Mouse (Mus musculus): ENCODE results near the gene Lrig1.
A peak's percentile ranks its signal among the peaks of the same experiment; 100 is the strongest.

Gene Lrig1

GRCm38 (mm10) chr6:94613235-94613895 is 86.6 kb downstream of the Lrig1 start:
- DNase-seq, result no peak

DNA sequence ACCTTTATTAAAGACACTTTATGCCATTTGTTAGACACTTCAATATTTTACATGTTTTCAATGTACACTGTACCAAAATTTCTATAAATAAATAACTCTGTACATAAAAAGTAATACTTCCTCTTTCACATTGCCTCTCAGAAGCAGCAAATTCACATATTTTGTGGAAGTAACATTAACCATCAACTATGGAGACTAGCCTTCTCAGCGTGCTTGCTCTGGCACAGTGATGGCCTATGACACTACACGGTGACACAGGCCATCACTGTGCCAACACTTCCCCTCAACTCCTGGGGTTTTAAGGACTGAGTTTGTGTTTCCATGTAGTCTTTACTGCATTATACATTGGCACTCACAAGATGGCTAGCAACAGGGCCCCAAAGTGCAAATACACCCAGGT is 95.4 kb downstream of the Lrig1 start:
- DNase-seq, result no peak

GRCm38 (mm10) chr6:94604072-94604471 is 95.9 kb downstream of the Lrig1 start:
- DNase-seq, result no peak

DNA sequence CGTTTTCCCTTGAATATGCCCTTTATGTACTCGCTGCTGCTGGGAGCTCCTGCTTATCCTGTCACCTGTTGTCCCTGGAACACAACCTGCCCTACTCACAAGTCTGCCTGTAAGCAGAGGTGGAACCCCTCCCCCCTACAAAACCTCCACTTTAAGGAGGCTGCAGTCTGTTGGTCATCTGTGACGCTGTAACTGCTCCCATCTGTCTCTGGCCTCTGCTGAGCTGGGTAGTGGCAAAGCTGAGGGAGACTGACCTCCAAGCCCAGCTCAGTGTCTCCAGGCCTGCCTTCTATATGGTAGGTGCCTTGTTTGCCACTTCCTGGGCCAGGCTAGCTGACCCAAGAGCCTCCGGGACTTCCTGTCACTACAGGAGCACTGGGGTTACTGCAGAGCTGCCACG is 98.1 kb downstream of the Lrig1 start:
- no peak for DNase-seq

DNA sequence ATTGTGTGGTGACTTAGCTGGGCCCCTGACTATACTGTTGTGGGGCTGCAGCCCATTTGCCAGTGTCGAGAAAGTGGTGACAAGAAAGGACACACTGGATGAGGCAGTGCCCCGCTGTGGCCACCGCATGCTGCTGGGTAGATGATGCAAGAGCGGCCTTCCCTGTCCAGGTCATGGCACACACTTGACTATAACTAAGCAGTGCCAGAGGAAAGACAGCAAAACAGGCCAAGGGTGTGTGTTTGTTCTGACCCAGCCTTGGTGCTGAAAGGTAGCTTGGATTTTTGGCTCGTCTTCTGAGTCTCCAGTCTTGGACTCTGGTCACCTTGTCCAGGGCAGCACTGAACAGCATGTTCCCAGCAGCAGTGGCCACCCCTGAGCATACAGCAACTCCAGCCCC is 98.9 kb downstream of the Lrig1 start:
- DNase-seq, result no peak

DNA sequence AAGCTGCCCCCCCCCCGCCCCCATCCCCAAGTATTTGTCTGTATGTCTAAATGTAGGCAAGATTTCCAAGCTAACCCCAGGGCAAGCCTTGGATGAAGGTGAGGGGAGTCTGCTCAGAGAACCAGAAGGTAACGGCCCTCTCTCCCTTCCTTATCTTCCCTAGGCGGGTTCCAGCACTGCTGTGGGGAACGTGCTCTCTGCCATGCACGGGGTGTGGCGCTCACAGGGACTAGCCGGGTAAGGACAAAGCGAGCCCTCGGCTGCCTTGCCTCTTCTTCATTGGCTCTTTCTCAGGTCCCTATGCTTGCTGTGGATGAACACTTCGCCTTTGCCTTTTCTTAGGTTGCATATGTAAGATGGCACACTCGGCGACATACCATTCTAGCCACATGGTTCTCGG is 100.9 kb downstream of the Lrig1 start:
- DNase-seq, result no peak

GRCm38 (mm10) chr6:94598421-94598820 is 101.5 kb downstream of the Lrig1 start:
- no peak for DNase-seq

- DNase-seq, result no peak
These were observed 103.0 kb downstream of the Lrig1 start for GRCm38 (mm10) chr6:94596761-94597485.

GRCm38 (mm10) chr6:94596051-94596760 is 103.8 kb downstream of the Lrig1 start:
- DNase-seq, result no peak

DNA sequence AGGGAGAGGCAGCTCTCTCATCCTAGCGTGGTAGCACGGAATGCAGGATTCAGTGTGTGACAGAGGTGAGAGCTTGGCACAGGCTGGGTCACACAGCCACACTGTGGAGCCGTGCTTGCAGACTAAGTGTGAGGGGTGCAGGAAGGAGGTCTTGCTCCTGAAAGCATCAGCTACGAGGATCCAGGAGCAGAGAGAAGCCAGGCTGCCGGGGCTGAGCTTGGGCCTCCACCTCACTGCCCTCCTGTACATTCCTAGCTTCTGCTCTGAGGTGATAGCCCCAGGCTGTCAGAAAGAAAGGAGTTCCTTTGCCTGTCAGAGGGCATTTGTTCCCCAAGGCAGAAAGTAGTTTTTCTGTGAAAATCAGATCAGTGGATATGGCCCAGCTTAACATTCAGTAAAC is 104.8 kb downstream of the Lrig1 start:
- DNase-seq, result no peak

DNA sequence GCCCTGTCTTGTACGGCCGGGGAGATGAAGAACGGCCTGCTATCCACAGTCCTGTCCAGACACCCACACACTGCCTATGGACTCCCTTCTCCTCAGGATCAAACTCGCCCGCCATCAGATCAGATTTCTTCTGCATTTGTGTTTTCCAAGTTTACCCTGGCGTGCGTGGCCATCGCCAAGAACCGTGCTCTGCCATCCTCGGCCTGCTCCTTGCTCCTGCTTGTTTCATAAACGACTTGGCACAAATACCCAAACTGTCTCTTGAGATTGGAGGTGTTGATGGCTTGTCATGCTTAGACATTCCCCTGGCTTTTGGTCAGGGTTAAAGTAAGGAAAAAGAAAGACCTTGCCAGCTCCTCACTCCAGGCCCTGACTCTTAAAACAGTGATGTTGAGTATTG is 105.2 kb downstream of the Lrig1 start:
- DNase-seq, result no peak

- no peak for DNase-seq
These were observed 105.8 kb downstream of the Lrig1 start for GRCm38 (mm10) chr6:94594096-94594665.

GRCm38 (mm10) chr6:94592710-94593109 is 107.2 kb downstream of the Lrig1 start:
- no peak for DNase-seq

DNA sequence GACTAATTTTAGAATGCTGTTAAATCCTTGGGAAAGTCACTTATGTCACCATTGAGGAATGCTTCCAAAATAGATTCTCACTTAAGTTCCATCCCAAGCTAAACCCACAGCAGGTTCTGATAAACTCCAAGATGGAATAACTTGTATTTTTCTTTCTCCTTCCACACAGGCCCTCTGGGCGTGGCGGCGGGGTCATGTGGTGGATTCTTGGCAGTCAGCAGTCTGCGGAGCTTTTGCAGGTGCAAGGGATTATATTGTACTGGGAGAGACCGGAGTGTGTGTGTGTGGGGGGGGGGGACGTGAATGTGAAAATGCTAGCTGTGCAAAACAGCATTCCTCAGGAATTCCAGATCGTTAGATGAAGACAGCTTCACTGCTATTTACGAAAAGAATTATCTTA is 107.7 kb downstream of the Lrig1 start:
- DNase-seq, result no peak

DNA sequence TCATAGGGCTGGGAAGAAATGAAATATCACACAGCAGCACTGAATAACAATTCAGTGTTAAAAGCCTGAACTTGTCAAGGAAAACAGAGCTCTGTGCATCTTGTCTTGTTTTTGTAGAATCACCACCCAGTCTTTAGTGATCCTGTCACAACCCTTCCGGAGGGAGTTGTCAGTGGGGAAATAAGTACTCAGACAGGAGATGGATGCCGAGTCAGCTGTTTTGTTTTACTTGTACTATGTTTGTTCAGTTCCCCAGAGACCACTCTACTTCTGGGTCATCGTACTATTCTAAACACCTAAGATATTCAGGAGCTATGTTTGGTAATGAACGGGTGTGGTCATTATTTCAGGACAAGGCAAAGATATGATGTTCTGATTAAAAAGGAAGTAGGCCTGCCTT is 111.6 kb downstream of the Lrig1 start:
- no peak for DNase-seq

DNA sequence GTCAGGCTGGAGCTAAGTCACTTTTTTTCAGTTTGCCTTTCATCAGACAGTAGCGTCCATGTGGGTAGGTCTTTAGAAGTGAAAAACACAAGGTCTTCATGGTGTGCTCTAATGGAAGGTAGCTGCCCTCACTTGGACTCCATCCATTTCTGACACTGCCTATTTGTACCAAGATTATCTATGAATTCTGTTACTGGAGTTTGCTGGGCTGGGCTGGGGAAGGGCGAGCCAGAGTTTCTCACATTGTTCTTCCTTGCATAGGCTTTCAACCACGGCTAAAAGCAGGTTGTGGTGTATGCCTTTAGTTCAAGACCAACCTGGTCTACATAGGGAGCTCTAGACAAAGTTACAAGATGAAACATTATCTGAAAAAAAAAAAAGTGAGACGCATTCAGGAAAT is 115.0 kb downstream of the Lrig1 start:
- DNase-seq, result no peak

- DNase-seq, result peak; percentile 67
These were observed 115.7 kb downstream of the Lrig1 start for GRCm38 (mm10) chr6:94584147-94584695.

GRCm38 (mm10) chr6:94582055-94582454 is 117.9 kb downstream of the Lrig1 start:
- DNase-seq, result no peak

DNA sequence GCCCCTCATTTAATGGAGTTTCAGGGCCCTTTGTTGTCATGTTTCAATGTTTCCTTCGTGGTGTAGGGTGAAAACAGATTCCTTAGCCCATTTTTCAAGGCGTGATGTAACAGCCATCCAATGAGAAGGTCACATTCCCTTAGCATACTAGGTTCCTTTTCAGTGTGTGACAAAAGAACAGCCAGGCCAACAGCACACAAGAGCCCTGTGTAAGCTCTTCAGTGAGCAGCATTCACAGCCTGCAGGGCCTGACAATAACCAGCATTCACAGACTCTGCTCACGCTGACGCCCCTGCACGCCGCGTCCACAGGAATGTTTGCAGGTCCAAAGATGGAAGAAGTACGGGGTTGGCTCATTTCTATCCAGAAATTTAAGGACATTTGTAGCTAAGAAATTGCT is 122.0 kb downstream of the Lrig1 start:
- DNase-seq, result peak; percentile 69

- DNase-seq, result no peak
These were observed 124.3 kb downstream of the Lrig1 start for GRCm38 (mm10) chr6:94575526-94576166.

GRCm38 (mm10) chr6:94568040-94568439 is 131.9 kb downstream of the Lrig1 start:
- no peak for DNase-seq

DNA sequence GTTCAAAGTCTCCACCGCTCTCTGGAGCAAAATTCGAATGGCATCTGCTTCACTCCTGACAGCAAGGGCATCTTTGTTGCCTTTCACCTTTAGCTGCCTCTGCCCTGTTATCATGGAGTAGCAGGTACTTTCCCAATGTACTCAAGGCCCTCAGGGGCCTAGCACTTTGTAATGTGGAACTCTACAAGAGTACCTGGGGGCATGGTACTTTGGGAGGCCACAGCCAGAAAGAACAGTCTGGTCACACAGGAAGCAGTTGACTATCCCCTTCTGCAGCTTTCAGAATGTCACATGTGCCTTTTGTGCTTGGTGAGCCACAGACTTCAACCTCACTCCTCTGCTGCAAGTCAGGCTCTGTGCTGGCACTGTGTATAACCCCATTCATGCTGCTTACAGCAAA is 134.2 kb downstream of the Lrig1 start:
- no peak for DNase-seq

Data from layer of hippocampus, adult 9-11 months (tissue).